Mouse (Mus musculus) cortical plate, adult 2 months (tissue): Measurements from ENCODE around the gene Stk24.

ENCODE experiments used
- CTCF ChIP-seq: fragments of 200-500 bp; IDR thresholded peaks from 2 replicates; pipeline ENCODE4 v1.5.1; 2011; ENCODE audit warnings: mild to moderate bottlenecking, control low read depth, low read length; ENCODE audit not compliant: insufficient read depth; ENCODE audit errors: extremely low read depth
- POLR2A ChIP-seq: fragments of 200-500 bp; IDR thresholded peaks from 2 replicates; pipeline ENCODE4 v1.6.1; 2011; ENCODE audit warnings: mild to moderate bottlenecking, low read length, control low read depth; ENCODE audit not compliant: insufficient read depth; ENCODE audit errors: extremely low read depth

- TF ChIP-seq CTCF (no peak), POLR2A (no peak)
Measured at GRCm38 (mm10) chr14:121365991-121366728, 13.7 kb downstream of the Stk24 start.
